Mouse (Mus musculus): ENCODE results near the gene Hsd11b1. TPM values are rescaled to one million over a fixed set of nuclear protein-coding genes. Genes with fewer than 3 reads are reported as not detected.

Gene Hsd11b1
- polyA plus RNA-seq, 1 experiment from 2014 or later = 2.4 TPM

- H3K4me2 ChIP-seq = no peak overlapping the region
- no peak overlapping the region for H3K27ac ChIP-seq
- WGBS = 78% methylated on average over 7 of the region's 7 CpGs
- no peak for ATAC-seq (ENCODE audit: insufficient read depth, low FRiP score, low read depth)
- no peaks in the 10 kb centered on the region for H3K9me3 ChIP-seq
- H3K27me3 ChIP-seq (replicated peaks) = no peaks in the 10 kb centered on the region
- H3K4me1 ChIP-seq = peaks cover 28% of the 10 kb centered on the region
- no peaks in the 10 kb centered on the region for H3K36me3 ChIP-seq
- no peak overlapping the region for H3K9ac ChIP-seq
- no peak overlapping the region for H3K4me3 ChIP-seq (replicated peaks)
Observed at GRCm38 (mm10) chr1:193191675-193192283, 72.1 kb downstream of the Hsd11b1 start.

- ATAC-seq (ENCODE audit: insufficient read depth, low FRiP score, low read depth) = no peak
- WGBS = 32% methylated on average over 3 of the region's 3 CpGs
- Histone ChIP-seq H3K4me2 (peak overlapping the region; percentile 10; the same call in 1 of the 2 replicates), H3K36me3 (no peaks in the 10 kb centered on the region), H3K27ac (peak overlapping the region; percentile 87), H3K9ac (no peak overlapping the region), H3K9me3 (no peaks in the 10 kb centered on the region), H3K4me1 (peaks cover 28% of the 10 kb centered on the region), H3K4me3 (replicated peaks) (no peak overlapping the region), H3K27me3 (replicated peaks) (no peaks in the 10 kb centered on the region)
Observed at GRCm38 (mm10) chr1:193189771-193190170, 74.1 kb downstream of the Hsd11b1 start.

- 8% methylated on average over 9 of the region's 9 CpGs for WGBS
Observed at GRCm38 (mm10) chr1:193189151-193189621, 74.7 kb downstream of the Hsd11b1 start.

GRCm38 (mm10) chr1:193188257-193188656, 75.6 kb downstream of the Hsd11b1 start:
- peak overlapping the region; percentile 87 for H3K27ac ChIP-seq
- H3K4me3 ChIP-seq (replicated peaks) = no peak overlapping the region
- peaks cover 28% of the 10 kb centered on the region for H3K4me1 ChIP-seq
- no peaks in the 10 kb centered on the region for H3K27me3 ChIP-seq (replicated peaks)
- ATAC-seq (ENCODE audit: insufficient read depth, low FRiP score, low read depth) = no peak
- no peaks in the 10 kb centered on the region for H3K9me3 ChIP-seq
- H3K36me3 ChIP-seq = no peaks in the 10 kb centered on the region
- no peak overlapping the region for H3K4me2 ChIP-seq
- WGBS = 49% methylated on average over 6 of the region's 6 CpGs
- H3K9ac ChIP-seq = no peak overlapping the region

More at GRCm38 (mm10) chr1:193189151-193189621, 74.7 kb downstream of the Hsd11b1 start:
- Histone ChIP-seq H3K4me3 (replicated peaks) (no peak overlapping the region), H3K4me1 (peaks cover 28% of the 10 kb centered on the region), H3K9ac (no peak overlapping the region), H3K27ac (peak overlapping the region; percentile 87), H3K4me2 (peak overlapping the region; percentile 10; the same call in 1 of the 2 replicates), H3K36me3 (no peaks in the 10 kb centered on the region), H3K27me3 (replicated peaks) (no peaks in the 10 kb centered on the region), H3K9me3 (no peaks in the 10 kb centered on the region)
- peak; percentile 90 for ATAC-seq (ENCODE audit: insufficient read depth, low FRiP score, low read depth)

- Histone ChIP-seq H3K9ac (no peak overlapping the region), H3K36me3 (no peaks in the 10 kb centered on the region), H3K4me1 (no peaks in the 10 kb centered on the region), H3K27me3 (replicated peaks) (no peaks in the 10 kb centered on the region), H3K9me3 (no peaks in the 10 kb centered on the region), H3K27ac (no peak overlapping the region), H3K4me2 (no peak overlapping the region), H3K4me3 (replicated peaks) (no peak overlapping the region)
- 73% methylated on average over 3 of the region's 3 CpGs for WGBS
- ATAC-seq (ENCODE audit: insufficient read depth, low FRiP score, low read depth) = no peak
Observed at GRCm38 (mm10) chr1:193181104-193181503, 82.8 kb downstream of the Hsd11b1 start.

GRCm38 (mm10) chr1:193174143-193174733, 89.6 kb downstream of the Hsd11b1 start:
- ATAC-seq (ENCODE audit: insufficient read depth, low FRiP score, low read depth) = no peak
- 73% methylated on average over 13 of the region's 13 CpGs for WGBS

GRCm38 (mm10) chr1:193173810-193174129, 90.1 kb downstream of the Hsd11b1 start:
- H3K27me3 ChIP-seq (replicated peaks) = no peaks in the 10 kb centered on the region
- WGBS = 14% methylated on average over 9 of the region's 9 CpGs
- peaks cover 31% of the 10 kb centered on the region for H3K4me1 ChIP-seq
- no peaks in the 10 kb centered on the region for H3K9me3 ChIP-seq
- peak overlapping the region; percentile 86 for H3K27ac ChIP-seq
- no peak for ATAC-seq (ENCODE audit: insufficient read depth, low FRiP score, low read depth)
- peak overlapping the region; percentile 39 for H3K9ac ChIP-seq
- peak overlapping the region; percentile 73 for H3K4me3 ChIP-seq (replicated peaks)
- H3K36me3 ChIP-seq = no peaks in the 10 kb centered on the region
- H3K4me2 ChIP-seq = peak overlapping the region; percentile 62

More at GRCm38 (mm10) chr1:193174143-193174733, 89.6 kb downstream of the Hsd11b1 start:
- Histone ChIP-seq H3K4me2 (peak overlapping the region; percentile 62), H3K27ac (peak overlapping the region; percentile 86), H3K36me3 (no peaks in the 10 kb centered on the region), H3K27me3 (replicated peaks) (no peaks in the 10 kb centered on the region), H3K4me3 (replicated peaks) (peak overlapping the region; percentile 73), H3K9me3 (no peaks in the 10 kb centered on the region), H3K4me1 (peaks cover 31% of the 10 kb centered on the region), H3K9ac (peak overlapping the region; percentile 39; the same call in 1 of the 2 replicates)

- Histone ChIP-seq H3K9me3 (no peaks in the 10 kb centered on the region), H3K4me1 (peaks cover 31% of the 10 kb centered on the region), H3K36me3 (no peaks in the 10 kb centered on the region), H3K4me2 (peak overlapping the region; percentile 67), H3K9ac (peak overlapping the region; percentile 61), H3K27ac (peak overlapping the region; percentile 86), H3K27me3 (replicated peaks) (no peaks in the 10 kb centered on the region), H3K4me3 (replicated peaks) (peak overlapping the region; percentile 73)
- ATAC-seq (ENCODE audit: insufficient read depth, low FRiP score, low read depth) = peak; percentile 98
- WGBS = under 1% methylated on average over 48 of the region's 48 CpGs
Observed at GRCm38 (mm10) chr1:193172991-193173809, 90.7 kb downstream of the Hsd11b1 start.

Other genes starting within 250 kb of the Hsd11b1 start
- gene Syt14, start 228.3 kb downstream of the Hsd11b1 start, polyA plus RNA-seq (2015; fragmentation: Nextera tagmentation; extraction: Ambion mirVana) = 1.7 and 1.9 TPM in 2 replicates
- 6.8 and 8.5 TPM in 2 replicates for gene Diexf, start 133.8 kb downstream of the Hsd11b1 start, polyA plus RNA-seq (2015; fragmentation: Nextera tagmentation; extraction: Ambion mirVana)
- 56.3 and 56.6 TPM in 2 replicates for gene Irf6, start 111.0 kb downstream of the Hsd11b1 start, polyA plus RNA-seq (2015; fragmentation: Nextera tagmentation; extraction: Ambion mirVana)
- gene A130010J15Rik, start 96.0 kb downstream of the Hsd11b1 start, polyA plus RNA-seq (2015; fragmentation: Nextera tagmentation; extraction: Ambion mirVana) = 14.6 and 16.3 TPM in 2 replicates
- 3.9 and 5.6 TPM in 2 replicates for gene Traf3ip3, start 62.4 kb downstream of the Hsd11b1 start, polyA plus RNA-seq (2015; fragmentation: Nextera tagmentation; extraction: Ambion mirVana)
- gene Lamb3, start 56.4 kb downstream of the Hsd11b1 start, polyA plus RNA-seq (2015; fragmentation: Nextera tagmentation; extraction: Ambion mirVana) = 10.3 and 12.5 TPM in 2 replicates
- gene G0s2, start 9.1 kb upstream of the Hsd11b1 start, polyA plus RNA-seq (2015; fragmentation: Nextera tagmentation; extraction: Ambion mirVana) = 30.6 and 38.3 TPM in 2 replicates
- 6.7 and 8.9 TPM in 2 replicates for gene Camk1g, start 106.2 kb upstream of the Hsd11b1 start, polyA plus RNA-seq (2015; fragmentation: Nextera tagmentation; extraction: Ambion mirVana)

Measured in stomach, embryonic 15.5 days (tissue).